Mouse (Mus musculus) Muller cell, postnatal 12 days (primary cell): ENCODE data around the gene Rnf130.
A peak's percentile ranks its signal among the peaks of the same experiment; 100 is the strongest.

Source experiments
- DNase-seq: peaks from one replicate; pipeline ENCODE4 v3.0.0-alpha.2; 2015; ENCODE audit errors: inconsistent ontology term

The Rnf130 gene

DNA sequence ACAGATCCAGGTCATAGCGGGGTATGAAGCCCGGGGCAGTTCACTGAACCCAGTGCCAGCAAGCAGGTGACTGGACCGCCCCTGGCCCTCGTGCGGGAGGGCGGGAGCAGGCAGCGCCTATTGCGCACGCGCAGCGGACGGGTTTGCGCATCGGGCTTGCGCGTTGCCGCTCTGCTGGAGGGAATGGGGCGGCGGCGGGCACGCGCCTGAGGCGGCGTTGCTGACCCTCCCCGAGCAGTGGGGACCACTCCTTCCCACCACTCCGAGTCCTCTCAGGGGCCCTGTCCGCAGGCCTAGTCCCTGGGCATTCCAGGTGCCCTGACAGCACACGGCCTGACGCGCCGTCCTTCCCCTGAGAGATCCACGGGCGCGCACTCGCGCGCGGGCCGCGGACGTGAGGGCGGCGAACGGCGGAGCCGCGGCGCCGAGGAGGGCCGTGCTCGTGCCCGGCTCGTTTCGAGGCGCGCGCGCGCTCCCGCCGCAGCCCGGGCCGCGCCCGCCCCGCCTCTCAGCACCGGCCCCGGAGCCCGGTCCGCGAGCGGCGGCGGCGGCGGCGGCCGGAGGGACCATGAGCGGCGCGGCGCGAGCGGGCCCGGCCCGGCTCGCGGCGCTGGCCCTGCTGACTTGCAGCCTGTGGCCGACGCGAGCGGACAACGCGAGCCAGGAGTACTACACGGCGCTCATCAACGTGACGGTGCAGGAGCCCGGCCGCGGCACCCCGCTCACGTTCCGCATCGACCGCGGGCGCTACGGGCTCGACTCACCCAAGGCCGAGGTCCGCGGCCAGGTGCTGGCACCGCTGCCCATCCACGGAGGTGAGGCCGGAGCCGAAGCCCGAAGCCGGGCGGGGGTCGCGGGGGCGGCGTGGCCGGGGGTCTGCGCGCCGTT is at the start of gene Rnf130:
Rnf130 (plus strand) TSS at position 514 of the 888 bp plus-strand sequence.
- DNase-seq = peak; percentile 95

DNA sequence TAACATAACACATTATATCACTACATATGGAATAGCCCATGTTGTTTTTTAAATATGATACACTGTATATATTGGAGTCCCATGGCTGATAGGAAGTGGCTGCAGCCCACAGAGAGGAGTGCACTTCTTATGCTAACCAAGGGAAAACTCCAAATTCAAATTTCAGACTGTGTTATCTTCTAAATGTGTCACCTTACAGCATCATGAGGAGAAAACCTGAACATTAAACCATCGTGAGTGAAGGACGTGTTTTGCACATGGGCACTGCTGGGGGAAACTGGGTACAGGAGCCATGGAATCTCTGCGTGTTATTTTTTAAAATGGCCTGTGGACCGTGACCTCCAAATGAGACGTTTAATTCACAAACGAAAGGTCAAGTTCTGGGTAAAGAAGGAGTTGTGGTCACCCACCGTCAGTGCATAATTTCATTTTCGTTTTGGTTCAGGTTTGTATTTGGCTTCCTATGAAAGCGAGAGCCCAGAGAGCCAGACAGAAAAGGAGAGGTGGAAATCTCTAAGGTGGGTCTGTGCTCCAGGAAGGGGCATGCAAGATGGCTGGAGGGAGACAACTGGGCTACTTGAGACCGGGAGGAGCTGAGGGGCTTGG is 47.1 kb upstream of the Rnf130 start:
- DNase-seq = no peak

DNA sequence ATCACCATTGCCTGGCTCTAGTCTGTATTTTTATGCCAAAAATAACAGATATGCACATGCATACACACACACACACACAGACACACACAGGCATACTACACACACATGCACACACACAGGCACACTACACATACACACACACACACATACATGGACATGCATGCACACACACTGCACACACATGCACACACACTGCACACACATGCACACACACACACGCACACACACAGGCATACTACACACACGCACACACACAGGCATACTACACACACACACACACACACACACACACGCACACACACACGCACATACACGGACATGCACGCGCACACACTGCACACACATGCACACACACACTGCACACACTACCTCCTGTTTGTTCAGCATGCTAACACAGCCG is 46.2 kb upstream of the Rnf130 start:
- no peak for DNase-seq

DNA sequence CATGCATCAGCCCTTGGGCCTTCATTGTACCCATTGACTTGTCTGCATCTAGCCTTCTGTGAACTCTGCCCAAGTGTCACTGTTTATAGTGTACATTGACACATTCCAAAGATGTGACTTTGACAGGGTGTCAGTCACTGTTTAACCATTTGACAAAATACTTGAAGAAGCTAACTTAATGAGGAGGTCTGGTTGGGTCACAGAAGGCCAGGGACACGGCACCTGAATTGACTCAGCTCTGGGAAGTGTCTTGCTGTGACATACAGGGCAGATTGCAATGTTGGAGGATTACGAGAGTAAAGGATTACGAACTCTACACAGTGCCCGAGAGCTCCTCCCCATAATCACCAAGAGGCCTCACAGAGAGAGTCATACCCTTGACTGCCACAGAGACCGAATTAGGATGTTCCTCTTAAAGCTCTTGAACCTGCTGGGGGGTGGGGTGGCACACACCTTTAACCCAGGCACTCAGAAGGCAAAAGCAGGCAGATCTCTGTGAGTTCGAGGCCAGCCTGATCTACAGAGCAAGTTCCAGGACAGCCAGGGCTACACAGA is 44.4 kb upstream of the Rnf130 start:
- DNase-seq = no peak

DNA sequence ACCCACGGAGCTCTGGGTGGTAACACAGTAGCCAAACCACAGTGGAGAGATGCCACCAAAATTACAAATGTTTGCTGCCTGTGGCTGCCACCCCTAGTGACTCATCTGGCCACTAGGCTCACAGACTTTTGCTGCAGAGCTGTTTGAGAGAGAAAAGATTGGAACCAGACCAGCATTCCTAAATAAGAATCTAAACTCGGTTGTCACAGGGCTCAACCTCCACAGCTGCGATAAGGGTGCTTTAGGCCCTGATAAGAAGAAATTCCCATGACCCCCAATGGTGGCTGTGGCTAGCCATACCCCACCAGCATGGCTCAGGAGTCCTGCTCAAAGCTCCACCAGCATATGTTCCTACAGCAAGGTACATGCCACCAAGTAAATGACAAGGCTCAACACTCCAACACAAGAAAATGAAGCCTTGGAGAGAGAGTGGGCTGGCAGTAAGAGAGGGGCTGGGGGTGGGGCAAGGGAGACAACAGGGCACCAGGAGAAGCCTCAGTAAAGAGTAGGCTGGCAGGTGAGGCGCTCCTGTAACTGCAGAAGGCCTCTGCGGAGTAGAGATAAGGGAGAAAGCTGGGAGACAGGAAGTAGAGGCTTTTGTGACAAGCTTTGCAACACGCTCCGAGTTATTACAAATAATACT is 43.7 kb upstream of the Rnf130 start:
- peak; percentile 73 for DNase-seq

DNA sequence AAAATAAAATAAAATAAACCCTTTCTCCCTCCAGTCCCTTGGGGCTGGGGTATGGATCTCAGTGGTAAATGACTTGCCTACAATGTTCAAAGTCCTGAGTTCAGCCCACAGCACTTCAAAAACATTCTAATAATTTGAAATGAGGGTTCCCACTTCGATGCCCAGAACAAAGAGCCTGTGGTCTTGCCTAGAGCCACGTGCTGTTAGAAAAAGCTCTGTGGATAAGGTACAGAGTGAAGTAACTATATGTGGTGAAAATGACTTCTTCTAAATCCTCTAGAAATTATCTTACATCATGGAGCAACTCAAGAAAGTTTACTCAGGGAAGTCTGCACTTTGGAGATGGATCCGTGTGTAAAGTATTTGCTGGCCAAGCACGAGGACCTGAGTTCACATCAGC is 43.1 kb upstream of the Rnf130 start:
- DNase-seq = no peak

DNA sequence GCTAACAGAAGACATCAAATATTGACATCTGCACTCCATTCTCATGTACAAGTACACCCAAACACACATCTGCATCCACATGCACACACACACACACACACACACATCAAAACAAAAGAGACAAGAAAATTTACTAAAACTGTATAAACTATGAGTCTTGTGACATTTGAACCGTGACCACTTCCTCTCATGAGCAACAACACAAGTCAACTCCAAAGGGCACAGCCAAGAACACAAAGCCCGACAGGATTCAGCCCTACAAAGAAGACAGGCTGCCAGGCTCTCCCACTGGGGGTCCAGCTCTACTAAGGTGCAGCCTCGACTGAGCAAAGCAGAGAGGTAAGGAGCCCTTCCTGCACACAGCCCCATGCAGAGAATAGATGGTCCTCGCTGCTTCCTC is 42.3 kb upstream of the Rnf130 start:
- no peak for DNase-seq

DNA sequence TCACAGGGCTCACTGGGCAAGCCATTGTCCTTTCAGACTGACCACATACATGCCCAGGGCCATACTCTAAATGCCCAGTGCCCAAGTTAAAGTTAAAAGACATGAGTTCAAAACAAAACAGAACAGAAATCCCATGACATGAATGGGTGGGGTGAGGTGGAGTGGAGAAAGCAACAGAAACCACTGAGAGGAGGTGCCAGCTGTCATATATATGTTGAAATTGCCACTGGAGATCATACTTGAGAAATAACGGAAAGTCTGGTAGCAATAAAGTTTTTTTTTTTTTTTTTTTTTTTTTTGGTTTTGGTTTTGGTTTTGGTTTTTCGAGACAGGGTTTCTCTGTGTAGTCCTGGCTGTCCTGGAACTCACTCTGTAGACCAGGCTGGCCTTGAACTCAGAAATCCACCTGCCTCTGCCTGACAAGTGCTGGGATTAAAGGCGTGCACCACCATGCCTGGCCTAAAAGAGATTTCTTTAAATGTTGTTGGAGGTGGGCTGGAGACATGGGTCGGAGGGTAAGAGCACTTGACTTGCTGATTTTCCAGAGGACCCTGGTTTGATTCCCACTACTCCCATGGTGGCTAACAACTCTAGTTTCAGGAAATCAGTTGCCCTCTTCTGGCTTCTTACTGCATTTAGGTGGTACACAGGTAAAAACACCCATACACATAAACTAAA is 41.1 kb upstream of the Rnf130 start:
- no peak for DNase-seq

DNA sequence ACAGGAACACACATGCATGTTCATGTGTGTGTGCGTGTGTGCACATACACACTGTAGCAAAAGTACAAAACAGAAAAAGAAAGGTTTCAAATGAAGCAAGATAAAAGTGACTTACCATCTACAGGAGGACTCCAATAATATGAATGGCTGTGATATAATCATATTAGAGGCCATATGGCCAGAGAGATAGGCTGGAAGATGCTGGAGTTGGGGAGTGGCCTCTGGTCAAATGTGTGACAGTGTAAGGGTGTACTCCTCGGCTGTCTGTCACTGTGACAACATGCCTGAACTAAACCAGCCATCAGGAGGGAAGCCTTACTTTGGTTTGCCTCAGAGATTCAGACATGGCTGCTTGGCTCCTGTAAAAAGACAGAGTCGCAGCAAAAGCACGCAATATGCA is 40.1 kb upstream of the Rnf130 start:
- DNase-seq = no peak

DNA sequence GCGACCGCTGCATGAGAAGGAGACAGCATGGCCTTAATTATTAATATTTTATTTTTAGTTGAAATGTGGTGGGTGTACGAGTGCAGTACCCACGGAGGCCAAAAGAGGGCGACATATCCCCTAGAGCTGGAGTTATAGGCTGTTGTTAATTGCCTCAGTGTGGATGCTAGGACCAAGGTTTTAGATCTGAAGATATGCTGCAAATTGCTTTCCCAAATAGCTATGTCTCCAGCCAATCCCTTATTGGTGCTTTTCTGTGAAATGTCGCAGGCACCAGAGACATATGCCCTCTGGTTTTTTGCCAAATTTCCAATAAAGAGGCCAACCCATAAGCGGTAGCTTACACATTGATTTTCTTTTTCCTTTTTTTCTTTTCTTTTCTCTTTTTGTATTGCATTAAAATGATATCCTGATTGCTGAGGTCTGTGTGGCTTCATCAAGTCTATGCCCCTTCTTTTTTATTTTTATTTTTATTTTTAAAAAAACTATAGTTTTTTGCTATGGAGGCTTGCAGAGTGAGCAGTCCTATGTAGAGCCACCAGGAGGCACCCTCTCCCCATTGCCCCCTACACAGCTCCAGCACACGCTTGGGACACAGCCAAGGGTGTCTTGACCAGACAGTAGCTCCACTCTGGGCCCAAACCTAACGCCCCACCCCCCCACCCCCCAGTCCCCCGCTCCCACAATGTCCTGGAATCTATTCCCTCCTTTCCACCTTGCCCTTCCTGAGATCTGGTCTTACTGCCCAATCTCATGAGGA is 38.7 kb upstream of the Rnf130 start:
- peak; percentile 24 for DNase-seq

DNA sequence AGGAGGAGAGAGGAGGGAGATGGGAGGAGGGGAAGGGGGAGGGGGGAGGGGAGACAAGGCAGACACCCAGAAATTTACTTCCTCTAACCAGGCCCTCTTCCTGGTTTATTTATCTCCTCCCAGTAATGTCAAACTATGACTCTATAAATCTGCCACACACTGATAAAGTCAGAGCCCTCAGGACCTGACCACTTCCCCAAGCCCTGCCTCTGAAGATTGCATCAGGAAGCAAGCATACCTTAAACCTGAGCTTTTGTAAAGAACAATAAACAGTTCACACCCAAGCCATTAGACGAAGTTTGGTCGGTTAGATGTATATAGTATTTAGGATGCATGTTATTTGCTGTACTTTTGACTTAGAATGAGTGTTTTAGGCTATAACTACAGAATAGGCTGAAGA is 30.6 kb upstream of the Rnf130 start:
- DNase-seq = no peak

DNA sequence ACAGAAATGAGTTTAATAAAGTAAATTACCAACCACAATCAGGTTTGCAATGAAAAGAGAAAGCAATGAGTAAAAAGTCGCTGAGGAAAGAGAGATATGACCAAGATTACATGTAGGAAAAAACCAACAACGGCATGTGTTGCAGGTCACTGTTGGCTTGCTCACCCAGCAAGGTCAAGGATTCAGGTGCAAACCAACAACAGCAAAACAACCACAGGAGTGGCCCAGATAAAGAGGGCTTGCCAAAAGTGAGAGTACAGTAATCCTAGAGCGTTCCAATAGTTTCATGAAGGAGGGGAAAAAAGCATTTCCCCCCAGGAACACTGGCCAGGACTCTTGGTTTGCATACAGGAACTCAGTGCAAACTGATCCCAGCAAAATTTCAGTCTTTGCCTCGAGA is 28.7 kb upstream of the Rnf130 start:
- no peak for DNase-seq

DNA sequence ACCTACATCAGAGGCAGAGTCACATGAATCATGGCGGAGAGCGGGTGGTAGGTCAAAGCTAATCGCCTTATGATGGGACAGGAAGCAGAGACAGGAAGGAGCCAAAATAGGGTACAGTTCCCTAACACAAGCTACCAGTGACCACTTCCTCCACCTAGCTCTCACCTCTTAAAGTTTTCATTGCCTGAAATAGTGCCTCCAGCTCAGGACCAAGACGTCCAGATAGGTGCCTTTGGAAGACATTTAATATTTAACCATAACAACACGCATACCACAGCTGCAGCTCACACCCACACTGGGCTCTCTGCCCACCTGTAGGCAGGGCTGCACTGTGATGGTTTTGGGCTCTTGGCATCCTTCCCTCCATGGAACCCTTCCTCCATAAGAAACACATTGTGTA is 27.8 kb upstream of the Rnf130 start:
- DNase-seq = no peak

DNA sequence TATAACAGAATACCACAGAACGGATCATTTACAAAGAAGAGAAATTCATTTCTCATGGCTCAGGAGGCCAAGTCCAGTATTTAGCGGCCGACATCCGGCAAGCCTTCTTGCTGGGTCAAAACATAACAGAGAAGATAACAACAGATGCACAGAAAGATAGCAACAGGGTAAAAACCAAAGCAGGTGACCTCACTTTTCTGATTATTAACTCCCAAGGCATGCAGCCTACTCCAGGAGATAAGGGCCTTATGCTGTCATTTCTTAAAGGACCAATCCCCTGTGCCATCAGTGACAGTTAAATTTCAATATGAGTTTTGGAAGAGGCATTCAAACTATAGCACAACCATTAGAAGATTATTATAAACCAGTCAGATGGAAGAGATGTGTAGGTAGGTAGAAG is 22.3 kb upstream of the Rnf130 start:
- no peak for DNase-seq

DNA sequence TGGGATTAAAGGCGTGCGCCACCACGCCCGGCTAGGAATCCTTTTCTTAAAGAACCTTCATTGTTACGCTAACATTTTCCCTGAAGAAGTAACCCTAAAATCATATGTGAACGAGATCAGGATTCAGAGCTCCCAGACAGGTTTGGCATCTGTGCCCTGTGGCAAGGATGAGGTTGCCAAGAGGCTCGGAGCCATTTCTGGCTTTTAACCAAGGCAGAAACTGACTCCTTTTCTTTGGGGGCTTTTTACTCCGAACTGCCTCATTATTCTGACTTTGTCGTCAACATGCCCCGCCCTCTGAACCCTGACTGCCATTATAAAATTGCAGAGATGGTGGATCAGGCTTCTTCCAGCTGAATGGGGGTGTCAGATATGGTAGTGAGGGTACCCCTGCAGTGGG is 17.4 kb upstream of the Rnf130 start:
- no peak for DNase-seq

DNA sequence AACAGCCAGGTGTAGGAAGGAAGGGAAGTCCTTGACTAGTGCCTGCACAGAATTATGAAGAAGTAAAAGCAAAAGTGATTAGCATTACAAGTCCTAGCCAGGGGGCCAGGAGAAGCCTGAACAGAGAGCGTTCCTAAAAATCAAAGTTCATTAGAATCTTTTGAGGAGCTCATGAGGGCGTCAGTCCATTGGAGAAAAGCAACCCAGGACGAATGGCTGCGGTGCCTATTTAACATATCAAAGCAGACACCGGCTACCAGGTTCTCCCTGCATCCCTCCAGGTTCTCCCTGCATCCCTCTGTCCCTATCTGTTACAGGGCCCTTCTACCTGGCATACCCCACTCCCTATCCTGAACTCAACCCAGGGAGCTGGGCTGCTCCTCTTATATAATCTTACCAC is 16.9 kb upstream of the Rnf130 start:
- DNase-seq = no peak

DNA sequence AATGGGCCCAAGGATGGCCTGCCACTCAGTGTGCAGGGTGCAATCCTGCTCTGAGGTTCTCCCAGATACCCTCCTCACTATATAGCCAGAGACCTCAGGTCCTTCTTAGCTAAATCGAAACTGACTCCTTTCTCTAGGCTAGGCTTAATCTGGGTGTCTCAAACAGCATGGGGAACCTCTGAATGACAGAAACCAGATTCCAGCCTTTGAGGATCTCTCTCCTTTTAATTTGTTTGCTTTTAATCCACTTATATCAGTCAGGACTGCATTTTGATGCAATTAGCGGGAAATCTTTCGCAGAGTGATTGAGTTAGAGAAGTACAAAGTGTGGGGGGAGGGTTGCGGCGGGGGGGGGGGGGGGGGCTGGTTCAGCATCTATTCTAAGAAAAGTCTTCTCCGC is 12.1 kb upstream of the Rnf130 start:
- no peak for DNase-seq

DNA sequence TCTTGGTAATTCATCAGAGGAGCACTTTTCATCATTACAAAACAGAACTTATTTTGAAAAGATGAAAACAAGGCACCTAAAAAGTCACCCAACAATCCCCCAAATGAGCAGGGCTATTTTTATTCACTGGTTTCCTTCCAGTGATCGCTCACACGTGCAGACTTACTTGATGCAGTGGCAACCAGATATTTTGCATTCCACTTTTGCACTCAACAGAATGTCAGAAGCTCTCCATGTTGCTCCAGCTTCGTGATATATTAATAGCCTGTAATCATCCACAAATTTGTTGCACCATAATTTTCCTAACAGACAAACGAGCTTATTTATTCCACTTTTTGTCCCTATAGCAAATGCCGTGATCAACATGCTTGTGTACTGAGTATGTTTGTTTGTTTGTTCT is 8.6 kb upstream of the Rnf130 start:
- DNase-seq = no peak

DNA sequence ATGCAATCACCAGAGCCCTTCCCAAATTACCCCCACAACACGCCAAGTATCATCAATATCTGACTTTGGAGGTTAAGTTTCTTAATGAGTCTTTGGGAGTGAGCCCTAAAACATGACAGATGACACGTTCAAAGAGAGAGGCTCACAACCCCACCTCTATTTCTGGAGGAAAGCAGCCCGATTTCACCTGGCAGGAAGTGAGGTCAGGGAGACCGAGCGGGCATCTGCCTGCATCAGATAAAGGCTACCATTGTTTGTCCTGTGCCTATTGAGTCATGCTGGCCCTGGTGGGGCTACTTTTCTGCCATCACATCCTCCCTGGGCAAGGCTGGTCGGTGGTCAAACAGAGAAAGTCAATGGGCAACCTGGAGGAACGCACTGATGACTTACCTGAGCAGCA is 7.6 kb upstream of the Rnf130 start:
- no peak for DNase-seq

DNA sequence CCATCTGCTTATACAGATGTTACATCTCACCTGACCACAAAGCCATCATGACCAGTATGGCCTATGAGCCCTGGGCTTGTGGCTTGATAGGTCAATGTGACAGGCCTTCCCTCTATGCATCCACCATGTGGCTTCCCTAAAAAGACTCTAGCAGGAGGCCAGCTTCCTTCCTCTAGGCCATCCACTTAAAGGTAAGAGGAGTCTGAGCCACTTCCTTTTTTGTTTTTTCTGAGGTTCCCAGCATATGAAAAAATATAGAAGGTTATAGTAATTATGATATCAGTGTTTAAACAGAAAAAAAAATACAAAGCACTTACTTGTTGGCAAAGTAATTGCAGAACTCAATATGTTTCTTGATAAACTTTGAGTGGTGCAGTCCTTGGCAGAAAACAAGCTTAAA is 6.3 kb upstream of the Rnf130 start:
- no peak for DNase-seq

DNA sequence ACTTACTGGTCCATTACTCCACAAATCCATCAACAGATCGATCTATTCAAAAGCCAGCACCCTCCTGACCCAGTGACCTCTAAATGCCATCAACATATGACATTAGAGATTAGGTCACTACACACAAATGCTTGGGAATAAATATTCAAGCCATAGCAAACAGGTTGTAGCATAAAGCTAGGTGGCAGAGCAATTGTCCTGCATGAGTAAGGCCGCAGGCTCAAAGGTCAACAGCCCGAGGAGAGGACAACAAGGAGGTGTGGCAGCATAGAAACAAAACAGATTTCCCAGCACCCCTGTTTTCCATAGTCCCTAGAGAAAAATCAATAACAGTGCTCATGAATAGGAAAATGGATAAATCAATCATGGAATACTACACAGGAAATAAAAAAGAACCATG is 3.1 kb upstream of the Rnf130 start:
- no peak for DNase-seq
